Mouse (Mus musculus): Measurements from ENCODE around the gene 1700020L24Rik.

The 1700020L24Rik gene

GRCm38 (mm10) chr11:83441235-83441634 is 3.8 kb downstream of the 1700020L24Rik start:
- peak; percentile 52 to 59 for DNase-seq

GRCm38 (mm10) chr11:83442596-83443267 is 5.3 kb downstream of the 1700020L24Rik start:
- DNase-seq, result peak; percentile 93

GRCm38 (mm10) chr11:83443824-83444223 is 6.3 kb downstream of the 1700020L24Rik start:
- peak in 1 of 2 experiments; percentile 37 for DNase-seq

GRCm38 (mm10) chr11:83445001-83445400 is 7.5 kb downstream of the 1700020L24Rik start:
- DNase-seq, result peak in 1 of 2 experiments; percentile 36

DNA sequence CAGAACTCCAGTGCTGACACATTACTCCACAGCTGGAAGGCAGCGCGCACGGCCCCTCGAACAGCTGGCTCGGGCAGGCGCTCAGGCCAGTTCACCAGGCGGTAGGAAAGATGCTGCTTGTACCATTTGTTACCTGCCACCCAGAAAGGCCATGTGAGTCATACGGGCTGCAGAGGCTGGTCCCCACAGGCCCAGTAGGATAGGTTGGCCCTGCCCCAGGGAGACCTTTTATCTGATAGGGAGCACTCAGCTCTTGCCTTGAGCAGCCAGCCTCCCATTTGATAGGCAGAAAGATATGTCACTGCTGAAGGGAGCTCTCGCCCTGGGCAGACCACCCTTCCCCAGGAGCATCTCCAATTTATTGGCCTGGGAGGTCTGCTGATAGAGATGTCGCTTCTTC is 10.1 kb downstream of the 1700020L24Rik start:
- no peak for DNase-seq

DNA sequence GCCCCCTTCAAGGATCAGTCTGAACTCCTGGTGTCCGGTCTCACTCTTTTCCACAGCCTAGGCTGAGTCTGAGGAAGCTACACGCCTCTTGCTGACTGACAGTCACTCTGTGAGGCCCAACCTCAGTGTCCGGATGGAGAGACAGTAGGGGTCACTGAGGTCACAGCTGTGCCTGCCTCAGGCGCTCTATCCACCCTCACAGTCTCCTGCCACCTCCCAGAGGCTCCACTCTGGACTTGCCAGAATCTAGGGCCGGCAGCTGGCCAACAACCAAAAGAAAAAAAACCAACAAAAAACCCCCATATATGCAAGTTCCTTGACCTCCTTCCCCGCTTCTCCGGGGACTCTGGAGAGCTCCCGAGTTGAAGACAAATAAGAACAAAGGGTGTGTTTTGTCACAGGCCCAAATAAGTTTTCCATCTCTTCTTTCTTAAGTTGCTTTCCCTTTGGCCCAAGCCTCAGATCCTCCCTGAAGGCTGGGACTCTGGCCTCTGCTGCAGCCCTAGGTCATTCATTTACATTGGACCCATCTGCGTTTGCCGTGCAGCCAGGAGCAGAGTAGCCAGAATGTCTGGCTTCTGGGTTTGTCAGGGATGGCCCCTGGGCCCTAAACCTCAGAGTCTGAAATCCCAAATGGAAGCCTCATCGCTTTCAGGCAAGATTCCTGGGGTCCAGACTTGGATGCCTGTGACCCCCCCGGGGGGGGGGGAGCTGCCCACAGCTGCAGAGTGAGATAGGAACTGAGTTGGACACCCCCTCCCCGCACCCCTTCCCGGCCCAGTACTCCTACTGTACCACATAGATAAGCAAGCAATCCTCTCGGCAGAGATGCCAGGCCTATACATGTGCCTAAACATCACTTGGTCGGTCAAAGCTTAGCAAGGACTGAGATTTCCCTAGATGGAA is 10.8 kb downstream of the 1700020L24Rik start:
- peak in 1 of 2 experiments; percentile 33 for DNase-seq

DNA sequence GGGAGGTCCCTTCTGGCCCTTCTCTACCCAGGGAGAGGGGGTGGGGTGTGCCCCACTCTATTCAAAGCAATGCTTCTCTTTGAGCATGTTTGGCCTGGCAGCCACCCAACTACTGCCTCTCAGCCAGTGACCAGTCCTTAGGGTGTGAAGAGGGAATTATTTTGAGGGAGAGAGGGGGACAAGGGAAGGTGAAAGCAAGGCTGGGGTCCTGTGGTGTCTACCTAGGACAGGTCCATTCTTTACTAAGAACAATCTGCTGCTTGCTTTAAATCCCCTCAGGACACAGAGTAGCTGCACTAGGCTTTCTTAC is 11.4 kb downstream of the 1700020L24Rik start:
- DNase-seq, result peak; percentile 61 to 62

- DNase-seq, result no peak
These were observed 11.8 kb downstream of the 1700020L24Rik start for GRCm38 (mm10) chr11:83449298-83449697.

DNA sequence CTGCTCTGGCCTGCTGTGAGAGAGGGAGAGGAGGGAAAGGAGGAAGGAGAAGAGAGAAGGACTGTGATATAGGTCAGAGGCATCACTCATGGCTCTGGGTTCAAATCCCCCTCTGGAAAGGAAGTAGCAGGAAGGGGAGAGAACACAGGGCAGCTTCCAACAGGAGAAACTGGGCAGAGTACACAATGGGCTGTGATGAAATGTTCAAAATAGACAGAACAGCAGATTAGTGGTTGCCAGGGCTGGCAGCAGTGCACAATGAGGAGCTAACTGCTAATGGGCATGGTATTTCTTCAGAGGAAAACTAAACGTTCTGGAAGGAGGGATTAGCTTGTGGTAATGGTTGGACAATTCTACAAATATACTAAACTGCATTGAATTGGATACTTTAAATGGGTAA is 13.1 kb downstream of the 1700020L24Rik start:
- no peak for DNase-seq

- DNase-seq, result peak; percentile 68 to 80
These were observed 13.8 kb downstream of the 1700020L24Rik start for GRCm38 (mm10) chr11:83451281-83451680.

- no peak for DNase-seq
These were observed 17.1 kb downstream of the 1700020L24Rik start for GRCm38 (mm10) chr11:83454548-83454947.

DNA sequence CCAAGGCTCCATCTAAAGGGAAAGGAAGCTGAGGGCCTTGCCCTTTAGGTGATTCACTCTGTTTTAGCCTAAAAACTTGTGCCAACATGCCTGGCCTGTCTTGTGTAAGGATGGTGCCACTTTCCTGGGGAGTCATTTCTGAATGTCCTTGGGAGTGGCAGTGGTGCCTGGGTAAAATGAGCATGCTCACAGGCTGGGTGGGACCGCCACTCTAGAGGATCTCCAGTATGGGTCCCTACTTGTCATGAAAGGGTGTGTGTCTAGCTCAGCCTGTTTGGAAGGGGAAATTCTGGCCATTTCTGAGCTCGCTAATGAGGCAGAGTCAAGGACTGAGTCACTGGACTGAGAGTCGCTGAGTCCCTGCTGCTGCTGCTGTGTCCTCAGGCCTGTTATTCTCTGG is 18.1 kb downstream of the 1700020L24Rik start:
- no peak for DNase-seq

GRCm38 (mm10) chr11:83457257-83457656 is 19.8 kb downstream of the 1700020L24Rik start:
- DNase-seq, result no peak

GRCm38 (mm10) chr11:83457912-83458601 is 20.6 kb downstream of the 1700020L24Rik start:
- no peak for DNase-seq

DNA sequence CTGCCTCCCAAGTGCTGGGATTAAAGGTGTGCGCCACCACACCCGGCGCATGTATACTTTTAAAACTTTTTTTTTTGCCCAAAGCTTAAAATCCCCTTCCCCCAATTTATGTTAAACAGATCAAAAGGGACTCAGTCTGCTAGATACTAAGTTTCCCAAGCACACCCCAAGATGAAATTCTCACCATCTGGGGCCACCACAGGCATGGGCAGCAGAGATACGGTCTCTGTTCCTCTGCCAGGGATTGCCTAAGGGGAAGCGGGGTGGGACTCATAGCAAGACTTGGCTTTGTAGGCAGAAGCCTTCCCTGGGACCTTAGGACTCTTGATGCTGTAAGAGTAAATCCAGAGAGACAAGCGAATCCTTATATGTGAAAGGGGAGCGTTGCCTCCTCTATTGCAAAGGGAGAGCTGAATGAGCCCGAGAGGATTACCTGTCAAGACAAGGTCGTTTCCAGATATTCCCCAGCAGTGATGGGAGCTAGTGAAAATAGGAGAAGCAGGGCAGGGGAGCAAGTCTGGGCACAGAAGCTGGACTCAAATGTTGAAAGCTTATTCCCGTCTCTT is 24.1 kb downstream of the 1700020L24Rik start:
- peak; percentile 70 to 78 for DNase-seq

- DNase-seq, result peak; percentile 80 to 82
These were observed 25.3 kb downstream of the 1700020L24Rik start, which contains the start of gene Mmp28 for GRCm38 (mm10) chr11:83462711-83463244. TSS of gene Mmp28 (minus strand) at chr11:83463071.

DNA sequence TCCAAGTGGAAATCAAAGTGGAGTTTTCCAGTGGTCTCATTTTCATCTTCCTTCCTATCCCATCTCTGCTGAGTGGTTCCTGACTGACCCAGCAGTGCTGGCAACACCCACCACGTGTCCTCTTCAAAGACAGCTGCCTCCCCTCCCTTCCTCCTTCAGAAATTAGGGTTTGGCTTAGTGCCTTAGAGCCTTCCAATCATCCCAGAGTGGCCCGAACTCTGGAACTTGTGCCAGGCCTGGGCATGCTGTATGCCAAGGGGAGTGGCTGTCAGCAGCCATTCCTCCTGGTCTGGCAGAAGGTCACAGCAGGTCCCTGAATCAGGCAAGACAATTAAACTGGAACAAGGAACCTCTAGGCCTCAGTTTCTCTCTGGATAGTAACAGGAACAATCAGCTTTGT is 28.5 kb downstream of the 1700020L24Rik start:
- peak; percentile 98 for DNase-seq

DNA sequence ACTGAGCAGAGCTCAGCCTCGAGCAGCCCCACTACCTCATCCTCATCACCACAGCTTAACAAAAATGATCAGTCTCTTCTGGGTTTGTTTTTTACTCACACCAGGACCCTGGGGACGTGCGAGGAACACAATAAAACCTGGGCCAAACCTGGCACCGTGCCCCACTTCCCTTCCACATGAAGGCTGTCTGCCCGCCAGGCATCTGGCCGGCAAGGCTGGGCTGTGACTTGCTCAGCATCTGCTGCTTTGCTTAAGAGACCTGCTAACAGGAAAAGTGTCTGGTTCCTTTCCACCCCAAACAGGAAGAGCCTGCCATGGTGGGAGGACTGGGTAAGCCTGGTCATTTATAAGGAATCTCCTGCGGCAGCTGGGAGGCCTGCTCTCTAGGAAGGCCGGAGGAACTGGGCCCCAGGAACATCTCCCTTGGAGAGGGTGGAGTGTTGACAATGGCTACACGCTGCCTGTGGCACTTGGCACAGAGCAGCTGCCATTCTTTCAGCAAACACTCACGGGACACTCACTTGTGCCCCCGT is 29.7 kb downstream of the 1700020L24Rik start:
- peak; percentile 92 to 94 for DNase-seq

DNA sequence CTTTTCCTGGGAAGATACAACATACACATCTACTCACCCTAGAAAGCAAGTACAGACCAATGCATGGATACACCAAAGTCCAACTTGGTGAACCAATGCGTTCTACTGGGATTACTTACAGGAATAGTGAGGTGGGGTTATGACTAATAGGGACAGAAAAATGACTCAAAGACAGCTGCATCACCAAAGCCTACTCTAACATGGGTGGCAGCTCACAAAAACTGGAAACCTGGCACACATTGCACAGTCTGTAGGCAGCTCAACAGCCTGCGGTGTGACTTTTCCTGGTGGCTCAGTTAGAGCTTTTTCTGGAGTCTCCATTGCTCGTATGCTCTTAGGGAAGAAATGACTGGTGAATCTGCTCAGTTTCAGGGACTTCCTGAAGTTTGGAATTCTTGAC is 31.3 kb downstream of the 1700020L24Rik start:
- DNase-seq, result no peak

DNA sequence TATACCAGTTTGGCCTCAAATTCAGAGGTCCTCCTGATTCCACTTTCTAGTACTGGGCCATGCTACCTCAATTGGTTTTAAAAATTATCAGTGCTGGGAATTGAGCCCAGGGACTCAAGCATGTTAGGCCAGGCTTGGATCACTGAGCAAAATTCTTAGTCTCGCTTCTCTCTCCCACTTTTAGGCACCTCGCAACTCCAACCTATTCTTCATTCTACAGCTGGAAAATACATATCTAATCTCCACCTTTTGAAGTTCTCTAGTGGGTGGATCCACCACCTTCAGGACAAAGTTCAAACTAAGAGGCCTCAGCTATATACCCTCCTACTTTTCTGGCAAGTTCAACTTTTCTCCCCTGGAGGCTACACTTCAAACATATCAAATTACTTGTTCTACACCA is 34.3 kb downstream of the 1700020L24Rik start:
- no peak for DNase-seq

GRCm38 (mm10) chr11:83472324-83473234 is 35.1 kb downstream of the 1700020L24Rik start, which contains the start of gene Taf15:
TSS of gene Taf15 (plus strand) at chr11:83473086.
- peak; percentile 99 for DNase-seq
